Mouse (Mus musculus) brain, embryonic 14.5 days (tissue): ENCODE measurements around the gene Plekha5.

Experiments
- CTCF ChIP-seq: fragments of 200-500 bp; IDR thresholded peaks from 2 replicates; pipeline ENCODE4 v1.5.1; 2012; ENCODE audit warnings: inconsistent platforms, mild to moderate bottlenecking, moderate library complexity, borderline replicate concordance; ENCODE audit not compliant: insufficient read depth, insufficient read length; ENCODE audit errors: extremely low read depth
- POLR2A ChIP-seq: fragments of 200-500 bp; IDR thresholded peaks from 2 replicates; pipeline ENCODE4 v1.6.1; 2012; ENCODE audit warnings: mild to moderate bottlenecking, inconsistent platforms, borderline replicate concordance; ENCODE audit not compliant: poor library complexity, insufficient read depth, insufficient read length, severe bottlenecking; ENCODE audit errors: extremely low read depth

- no peak for TF ChIP-seq POLR2A
- TF ChIP-seq CTCF, result no peak
Observed at GRCm38 (mm10) chr6:140593420-140594170, 169.7 kb downstream of the Plekha5 start.
